Mouse (Mus musculus) ES-E14 (cell line): Measurements from ENCODE around the gene Rnf222.

Experiments
- CHD2 ChIP-seq: IDR thresholded peaks from 2 replicates; pipeline ENCODE4 v1.6.1; 2014; ENCODE audit warnings: mild to moderate bottlenecking, low read depth, low read length, inconsistent platforms
- MAFK ChIP-seq: IDR thresholded peaks from 2 replicates; pipeline ENCODE4 v1.6.1; 2014; ENCODE audit warnings: mild to moderate bottlenecking, low read depth, low read length, inconsistent platforms; ENCODE audit not compliant: insufficient read depth
- ZC3H11A ChIP-seq: IDR thresholded peaks from 2 replicates; pipeline ENCODE4 v1.6.1; 2012; ENCODE audit warnings: low read depth, mild to moderate bottlenecking, inconsistent platforms, low read length, borderline replicate concordance

DNA sequence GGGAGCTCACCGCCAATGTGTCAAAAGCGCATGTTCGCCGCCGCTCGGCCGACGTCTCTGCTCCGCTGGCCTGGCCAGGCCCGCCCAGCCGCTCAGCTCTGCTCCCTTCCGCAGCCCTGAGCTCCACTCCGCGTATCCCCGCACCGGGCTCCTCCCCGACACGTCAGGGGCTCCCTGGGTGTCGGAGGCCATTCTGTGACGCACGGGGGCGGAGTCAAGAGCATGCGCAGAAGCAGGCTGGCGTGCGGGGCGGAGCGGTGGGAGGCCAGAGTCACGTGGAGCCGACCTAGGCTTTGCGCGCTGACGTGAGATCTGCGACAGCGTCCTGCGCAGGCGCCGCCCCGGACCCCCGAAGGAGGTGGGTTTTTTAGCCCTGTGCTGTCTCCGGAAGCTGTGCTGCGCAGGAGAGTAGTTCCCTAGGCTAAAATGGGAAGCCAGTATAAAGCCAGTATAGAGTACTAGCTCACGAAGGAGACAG lies 35.4 kb upstream of the Rnf222 start:
- TF ChIP-seq MAFK, result no peak
- no peak for TF ChIP-seq ZC3H11A
- TF ChIP-seq CHD2, result no peak
